Mouse (Mus musculus) adrenal gland (tissue): ENCODE results near the gene Cntln.

Experiments used
- intact Hi-C: fragments of 180-260 bp; cut with DNase I; formaldehyde crosslinking; loops from one replicate; pipeline ENCODE4 v1.15.1; 2025

The Cntln gene

GRCm38 (mm10) chr4:85049933-85050553 is 165.9 kb downstream of the Cntln start:
- intact Hi-C loops: no loop called here

- intact Hi-C loops: no loop called here
These were observed 170.5 kb downstream of the Cntln start for GRCm38 (mm10) chr4:85054616-85055015.

- intact Hi-C loops: no loop called here
These were observed 175.5 kb downstream of the Cntln start for GRCm38 (mm10) chr4:85059598-85059997.

- intact Hi-C loops: no loop called here
These were observed 177.6 kb downstream of the Cntln start for GRCm38 (mm10) chr4:85061676-85062075.

- intact Hi-C loops: loop anchor here (5.0 kb wide), 1 partner anchor 1304 kb away; no protein-coding TSS in a partner anchor
These were observed 211.9 kb downstream of the Cntln start for GRCm38 (mm10) chr4:85096033-85096432.

GRCm38 (mm10) chr4:85096682-85097081 is 212.6 kb downstream of the Cntln start:
- intact Hi-C loops: loop anchor here (5.0 kb wide), 1 partner anchor 1304 kb away; no protein-coding TSS in a partner anchor

- intact Hi-C loops: no loop called here
These were observed 218.1 kb downstream of the Cntln start for GRCm38 (mm10) chr4:85102168-85102567.

GRCm38 (mm10) chr4:85106416-85106815 is 222.3 kb downstream of the Cntln start:
- intact Hi-C loops: no loop called here

GRCm38 (mm10) chr4:85106961-85107360 is 222.9 kb downstream of the Cntln start:
- intact Hi-C loops: no loop called here

- intact Hi-C loops: no loop called here
These were observed 236.2 kb downstream of the Cntln start for GRCm38 (mm10) chr4:85120271-85120670.

- intact Hi-C loops: no loop called here
These were observed 265.6 kb downstream of the Cntln start for GRCm38 (mm10) chr4:85149726-85150125.

- intact Hi-C loops: no loop called here
These were observed 267.8 kb downstream of the Cntln start for GRCm38 (mm10) chr4:85151881-85152280.

- intact Hi-C loops: no loop called here
These were observed 270.3 kb downstream of the Cntln start for GRCm38 (mm10) chr4:85154361-85154760.

- intact Hi-C loops: no loop called here
These were observed 277.0 kb downstream of the Cntln start for GRCm38 (mm10) chr4:85161156-85161555.

- intact Hi-C loops: loop anchor here (1.0 kb wide), 1 partner anchor 229 kb away; no protein-coding TSS in a partner anchor
These were observed 278.6 kb downstream of the Cntln start for GRCm38 (mm10) chr4:85162468-85163312.

GRCm38 (mm10) chr4:85163313-85163615 is 279.2 kb downstream of the Cntln start:
- intact Hi-C loops: loop anchor here (1.0 kb wide), 1 partner anchor 228 kb away; no protein-coding TSS in a partner anchor

- intact Hi-C loops: loop anchor here (5.0 kb wide), 1 partner anchor 104 kb away; no protein-coding TSS in a partner anchor
These were observed 283.9 kb downstream of the Cntln start for GRCm38 (mm10) chr4:85168001-85168400.

- intact Hi-C loops: no loop called here
These were observed 291.4 kb downstream of the Cntln start for GRCm38 (mm10) chr4:85175466-85175865.

- intact Hi-C loops: no loop called here
These were observed 294.4 kb downstream of the Cntln start for GRCm38 (mm10) chr4:85178394-85179051.
